Mouse (Mus musculus) MEL (cell line): ENCODE results near the gene Itga8.

Experiments used
- BHLHE40 ChIP-seq: IDR thresholded peaks from 2 replicates; pipeline ENCODE4 v1.6.1; 2012; ENCODE audit warnings: low read depth, mild to moderate bottlenecking, inconsistent platforms, low read length, improper control_type of control experiment, borderline replicate concordance
- CTCF ChIP-seq, 3 experiments: IDR thresholded peaks in 2 of 3; conservative IDR thresholded peaks in 1 of 3; 2 replicates each; pipeline ENCODE4 v1.5.1; 2011 to 2012; ENCODE audit warnings: low read length in 3 of 3, low read depth in 2 of 3, mild to moderate bottlenecking in 2 of 3, improper control_type of control experiment in 1 of 3, inconsistent platforms in 1 of 3, mixed read lengths in 1 of 3, moderate library complexity in 1 of 3; ENCODE audit not compliant: control insufficient read depth in 1 of 3, insufficient read depth in 1 of 3, poor library complexity in 1 of 3, severe bottlenecking in 1 of 3
- POLR2A ChIP-seq, 2 experiments: IDR thresholded peaks; 2 replicates each; pipeline ENCODE4 v1.6.1; 2011 to 2012; ENCODE audit warnings: low read length in 2 of 2, mild to moderate bottlenecking in 2 of 2, control low read depth in 1 of 2, improper control_type of control experiment in 1 of 2, low read depth in 1 of 2, moderate library complexity in 1 of 2; ENCODE audit not compliant: control insufficient read depth in 1 of 2, insufficient read depth in 1 of 2, poor library complexity in 1 of 2
- POLR2AphosphoS2 ChIP-seq: IDR thresholded peaks from 2 replicates; pipeline ENCODE4 v1.6.1; 2011; ENCODE audit warnings: low read length, improper control_type of control experiment
- USF1 ChIP-seq: IDR thresholded peaks from 2 replicates; pipeline ENCODE4 v1.6.1; 2014; ENCODE audit warnings: low read depth, mild to moderate bottlenecking, inconsistent platforms, low read length, improper control_type of control experiment, moderate library complexity
- USF2 ChIP-seq, 2 experiments: IDR thresholded peaks; 2 replicates each; pipeline ENCODE4 v1.6.1; 2011 to 2012; ENCODE audit warnings: improper control_type of control experiment in 2 of 2, low read length in 2 of 2, borderline replicate concordance in 1 of 2, inconsistent platforms in 1 of 2, low read depth in 1 of 2, mild to moderate bottlenecking in 1 of 2; ENCODE audit not compliant: insufficient read depth in 1 of 2

DNA sequence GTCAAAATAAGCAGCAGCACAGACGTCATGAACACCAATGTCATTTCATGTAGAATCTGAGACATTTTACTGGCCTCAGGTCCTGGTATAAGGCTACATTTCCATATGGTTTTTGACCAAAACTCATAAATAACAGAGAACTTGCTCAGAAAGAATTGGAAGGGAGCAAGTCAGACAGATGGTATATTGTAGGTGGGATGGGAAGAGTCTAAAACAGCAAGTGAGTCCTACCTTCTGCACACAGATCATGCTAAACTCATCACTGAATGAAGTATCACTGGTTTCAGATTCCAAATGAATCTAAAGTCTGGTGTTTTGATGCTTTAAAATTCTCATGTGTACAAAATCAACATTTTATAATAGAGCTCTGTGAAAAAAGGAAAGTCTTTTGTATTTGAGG lies 198.5 kb downstream of the Itga8 start:
- TF ChIP-seq BHLHE40 (no peak), POLR2A (IDR thresholded peaks at IDR 0.05; ENCODE audit: control insufficient read depth in 1 of 2, insufficient read depth in 1 of 2, low read depth in 1 of 2, low read length in 2 of 2, poor library complexity in 1 of 2) (no peak), CTCF (IDR thresholded peaks at IDR 0.05 in 2 of 3, conservative IDR thresholded peaks at IDR 0.05 in 1 of 3; ENCODE audit: control insufficient read depth in 1 of 3, insufficient read depth in 1 of 3, low read depth in 2 of 3, low read length in 3 of 3, poor library complexity in 1 of 3, severe bottlenecking in 1 of 3) (no peak), POLR2AphosphoS2 (no peak), USF1 (no peak), USF2 (IDR thresholded peaks at IDR 0.05; ENCODE audit: borderline replicate concordance in 1 of 2, insufficient read depth in 1 of 2, low read depth in 1 of 2, low read length in 2 of 2) (no peak)
